11 mouse cellular contexts compared by ENCODE assay signal in genomic region chr4:148923414-148923813, GRCm38 (mm10).
DNase-seq lines count a peak whose midpoint lies in the region; ATAC-seq and TF ChIP-seq lines count a peak whose summit lies in the region.
"Had no signal": no experiment of that assay in that cellular context is flagged by ENCODE, and none has a peak within 500 bp of the region (broad histone marks: within the 10 kb centered on the region; RNA-seq: fewer than 3 reads in every experiment).

No protein-coding gene starts in this region.

- TF ChIP-seq CTCF in intestine, postnatal 0 days (IDR thresholded peaks at IDR 0.05; ENCODE audit: low read depth) = no peak
- no peak for TF ChIP-seq CTCF in E14TG2a.4 (conservative IDR thresholded peaks at IDR 0.05; ENCODE audit: low read length)
- TF ChIP-seq CTCF in ES-Bruce4 (IDR thresholded peaks at IDR 0.05; ENCODE audit: low read depth, low read length) = no peak

- no peak overlapping the region for H3K4me2 ChIP-seq in intestine, embryonic 16.5 days (ENCODE audit: low read depth, low read length)
- H3K4me2 ChIP-seq in intestine, postnatal 0 days (replicated peaks; ENCODE audit: low read depth) = no peak overlapping the region

- H3K9me3 ChIP-seq in intestine, embryonic 16.5 days (ENCODE audit: control insufficient read depth, low read length) = no peaks in the 10 kb centered on the region
- H3K9me3 ChIP-seq in intestine, postnatal 0 days (ENCODE audit: control insufficient read depth) = no peaks in the 10 kb centered on the region
- no peaks in the 10 kb centered on the region for H3K9me3 ChIP-seq in E14TG2a.4 (ENCODE audit: low read length)
- H3K9me3 ChIP-seq in ES-Bruce4 (replicated peaks; ENCODE audit: control insufficient read depth, insufficient read depth, low read length, poor library complexity, severe bottlenecking) = no peaks in the 10 kb centered on the region

- H3K4me1 ChIP-seq in intestine, embryonic 16.5 days (ENCODE audit: control insufficient read depth, insufficient read depth, low read length) = peaks cover 56% of the 10 kb centered on the region
- peaks cover 5% of the 10 kb centered on the region; the same call in 1 of the 2 replicates for H3K4me1 ChIP-seq in intestine, postnatal 0 days (replicated peaks; ENCODE audit: control insufficient read depth, insufficient read depth, low read length)
- H3K4me1 ChIP-seq in E14TG2a.4 (replicated peaks; ENCODE audit: low read depth, low read length) (peaks cover 78% of the 10 kb centered on the region), ES-Bruce4 (ENCODE audit: control insufficient read depth, insufficient read depth, low read length) (peaks cover 2% of the 10 kb centered on the region)

- peak; percentile 39 for DNase-seq in mesoderm, embryonic 11.5 days (ENCODE audit: low read depth, low spot score)
- no peak for DNase-seq in cerebellum, adult 8-10 months
- DNase-seq: adrenal gland, adult 2 months; cerebellum, postnatal 25 days; kidney, postnatal 14 days; liver had no signal

- no peak overlapping the region for H3K9ac ChIP-seq in intestine, embryonic 16.5 days (ENCODE audit: low read depth, low read length)
- H3K9ac ChIP-seq in intestine, postnatal 0 days (ENCODE audit: low read depth, low read length) = no peak overlapping the region
- peak overlapping the region; percentile 22; the same call in 1 of the 2 replicates for H3K9ac ChIP-seq in ES-Bruce4 (ENCODE audit: low read depth, poor library complexity, severe bottlenecking)

- WGBS in intestine, embryonic 16.5 days = 49% methylated on average over 9 of the region's 9 CpGs
- whole genome bisulfite sequencing in intestine, postnatal 0 days = 56% methylated on average over 9 of the region's 9 CpGs

- ATAC-seq in intestine, embryonic 16.5 days = no peak
- ATAC-seq in intestine, postnatal 0 days = no peak
- ATAC-seq in cerebellum, adult (ENCODE audit: insufficient number of reproducible peaks, low FRiP score, low TSS enrichment) = no peak

- no peak for TF ChIP-seq POLR2A in ES-Bruce4 (IDR thresholded peaks at IDR 0.05; ENCODE audit: insufficient read depth, low read length)

- TF ChIP-seq EP300 in ES-Bruce4 (IDR thresholded peaks at IDR 0.05; ENCODE audit: insufficient read depth, low read depth, low read length) = no peak

- no peaks in the 10 kb centered on the region for H3K36me3 ChIP-seq in intestine, embryonic 16.5 days (ENCODE audit: control insufficient read depth, insufficient read depth, low read length)
- no peaks in the 10 kb centered on the region; the same call in 1 of the 2 replicates for H3K36me3 ChIP-seq in intestine, postnatal 0 days (ENCODE audit: control insufficient read depth, insufficient read depth)
- H3K36me3 ChIP-seq in E14TG2a.4 (ENCODE audit: insufficient read depth, low read length) (no peaks in the 10 kb centered on the region), ES-Bruce4 (ENCODE audit: control insufficient read depth, insufficient read depth, low read length, poor library complexity, severe bottlenecking) (no peaks in the 10 kb centered on the region)

- no peak overlapping the region for H3K4me3 ChIP-seq in intestine, embryonic 16.5 days (ENCODE audit: low read length)
- H3K4me3 ChIP-seq in intestine, postnatal 0 days (ENCODE audit: low read depth, low read length) = no peak overlapping the region
- H3K4me3 ChIP-seq in E14TG2a.4 (replicated peaks; ENCODE audit: low read length) (0 out of 2 replicates have a peak overlapping the region, but pooled peaks have one; percentile 26), ES-Bruce4 (ENCODE audit: low read depth, low read length) (no peak overlapping the region)

- peaks cover 8% of the 10 kb centered on the region; the same call in 1 of the 2 replicates for H3K27me3 ChIP-seq in intestine, embryonic 16.5 days (replicated peaks; ENCODE audit: control insufficient read depth, insufficient read depth, low read length)
- no peaks in the 10 kb centered on the region for H3K27me3 ChIP-seq in intestine, postnatal 0 days (replicated peaks; ENCODE audit: control insufficient read depth, insufficient read depth, low read length)
- peaks cover 12% of the 10 kb centered on the region; the same call in 1 of the 2 replicates for H3K27me3 ChIP-seq in E14TG2a.4 (ENCODE audit: insufficient read depth, low read length)
- H3K27me3 ChIP-seq in ES-Bruce4 (ENCODE audit: control insufficient read depth, insufficient read depth, low read length, poor library complexity, severe bottlenecking) = no peaks in the 10 kb centered on the region

- peak overlapping the region; percentile 17; the same call in 1 of the 2 replicates for H3K27ac ChIP-seq in intestine, embryonic 16.5 days (ENCODE audit: low read length)
- no peak overlapping the region for H3K27ac ChIP-seq in intestine, postnatal 0 days (ENCODE audit: low read depth, low read length)
- H3K27ac ChIP-seq in ES-Bruce4 (ENCODE audit: insufficient read depth, low read length) = 0 out of 2 replicates have a peak overlapping the region, but pooled peaks have one; percentile 12
